In genomic region chr14:73102986-73103385, GRCm38 (mm10) we compare ENCODE assay signal across 16 mouse cellular contexts. TPM values are rescaled to one million over a fixed set of nuclear protein-coding genes. Genes with fewer than 3 reads are reported as not detected.
DNase-seq lines count a peak whose midpoint lies in the region; ATAC-seq lines count a peak whose summit lies in the region.
"Not testable (repeated sequence)": the region's sequence is repeated elsewhere in the genome, so short reads cannot be mapped to it uniquely, and the experiment has no call there.
"Had no signal": no experiment of that assay in that cellular context is flagged by ENCODE, and none has a peak within 500 bp of the region (broad histone marks: within the 10 kb centered on the region; RNA-seq: fewer than 3 reads in every experiment).

No protein-coding gene starts in this region.

- 16% methylated on average over 4 of the region's 4 CpGs for WGBS in intestine, embryonic 14.5 days
- 18% methylated on average over 4 of the region's 4 CpGs for WGBS in intestine, embryonic 16.5 days
- WGBS in limb, embryonic 12.5 days = 11% methylated on average over 4 of the region's 4 CpGs
- 9% methylated on average over 4 of the region's 4 CpGs for WGBS in neural tube, embryonic 12.5 days
- 11% methylated on average over 4 of the region's 4 CpGs for WGBS in neural tube, embryonic 15.5 days

- not testable (repeated sequence) for ATAC-seq in intestine, embryonic 14.5 days (replicated peaks; ENCODE audit: low FRiP score, low TSS enrichment, low read depth); intestine, embryonic 16.5 days; limb, embryonic 12.5 days (ENCODE audit: insufficient number of reproducible peaks, insufficient read depth, low FRiP score, low TSS enrichment, low read depth); neural tube, embryonic 12.5 days (ENCODE audit: low FRiP score, low read depth); neural tube, embryonic 15.5 days (ENCODE audit: low FRiP score)

- not testable (repeated sequence) for H3K9ac ChIP-seq in intestine, embryonic 14.5 days (ENCODE audit: low read length); limb, embryonic 12.5 days (replicated peaks); neural tube, embryonic 12.5 days; neural tube, embryonic 15.5 days (replicated peaks)
- H3K9ac ChIP-seq in intestine, embryonic 16.5 days (ENCODE audit: low read depth, low read length) = peak overlapping the region; percentile 7; the same call in 1 of the 2 replicates

- not testable (repeated sequence) for H3K27ac ChIP-seq in intestine, embryonic 14.5 days (ENCODE audit: low read depth); intestine, embryonic 16.5 days (ENCODE audit: low read length); limb, embryonic 12.5 days; neural tube, embryonic 12.5 days; neural tube, embryonic 15.5 days (replicated peaks)

- peak overlapping the region; percentile 24; the same call in 1 of the 2 replicates for H3K4me2 ChIP-seq in intestine, embryonic 14.5 days (ENCODE audit: low read length)
- peak overlapping the region; percentile 32 for H3K4me2 ChIP-seq in intestine, embryonic 16.5 days (ENCODE audit: low read depth, low read length)
- peak overlapping the region; percentile 21; the same call in 1 of the 2 replicates for H3K4me2 ChIP-seq in limb, embryonic 12.5 days
- peak overlapping the region; percentile 24; the same call in 1 of the 2 replicates for H3K4me2 ChIP-seq in neural tube, embryonic 12.5 days (replicated peaks)
- H3K4me2 ChIP-seq in neural tube, embryonic 15.5 days = peak overlapping the region; percentile 34

- not testable (repeated sequence) for H3K27me3 ChIP-seq in intestine, embryonic 14.5 days (replicated peaks; ENCODE audit: control insufficient read depth, insufficient read depth, low read length); intestine, embryonic 16.5 days (replicated peaks; ENCODE audit: control insufficient read depth, insufficient read depth, low read length); neural tube, embryonic 12.5 days (replicated peaks); neural tube, embryonic 15.5 days (replicated peaks)
- peaks cover 59% of the 10 kb centered on the region for H3K27me3 ChIP-seq in limb, embryonic 12.5 days

- not testable (repeated sequence) for H3K36me3 ChIP-seq in intestine, embryonic 14.5 days (ENCODE audit: control insufficient read depth, insufficient read depth, low read length); intestine, embryonic 16.5 days (ENCODE audit: control insufficient read depth, insufficient read depth, low read length); limb, embryonic 12.5 days; neural tube, embryonic 12.5 days; neural tube, embryonic 15.5 days

- H3K9me3 ChIP-seq in intestine, embryonic 14.5 days (ENCODE audit: control insufficient read depth, low read length); intestine, embryonic 16.5 days (ENCODE audit: control insufficient read depth, low read length); limb, embryonic 12.5 days; neural tube, embryonic 12.5 days; neural tube, embryonic 15.5 days (replicated peaks): not testable (repeated sequence)

- DNase-seq in R1 (ENCODE audit: low read depth, low spot score) (peak; percentile 58), ZHBTc4 (ENCODE audit: low read depth, low spot score) (peak; percentile 14)
- DNase-seq in intestine, embryonic 14.5 days (ENCODE audit: low spot score) = not testable (repeated sequence)

- not testable (repeated sequence) for H3K4me3 ChIP-seq in intestine, embryonic 14.5 days (ENCODE audit: low read depth, low read length); limb, embryonic 12.5 days (replicated peaks); neural tube, embryonic 12.5 days; neural tube, embryonic 15.5 days (replicated peaks)
- H3K4me3 ChIP-seq in intestine, embryonic 16.5 days (ENCODE audit: low read length) = peak overlapping the region; percentile 30

- H3K4me1 ChIP-seq in intestine, embryonic 14.5 days (replicated peaks; ENCODE audit: control insufficient read depth, insufficient read depth, low read length); intestine, embryonic 16.5 days (ENCODE audit: control insufficient read depth, insufficient read depth, low read length); limb, embryonic 12.5 days (replicated peaks); neural tube, embryonic 15.5 days: not testable (repeated sequence)
- 0 out of 2 replicates have a peak, but pooled peaks cover 13% of the 10 kb centered on the region for H3K4me1 ChIP-seq in neural tube, embryonic 12.5 days

RNA-seq across cellular contexts. Expression of gene Rcbtb2, which starts 19.9 kb away (rescaled TPM):
- 89.3 and 105 TPM in 2 replicates for polyA plus RNA-seq in intestine, embryonic 14.5 days (2014; fragmentation: Nextera tagmentation; extraction: Ambion mirVana)
- polyA plus RNA-seq in intestine, embryonic 16.5 days (2015; fragmentation: Nextera tagmentation; extraction: Ambion mirVana) = 55.5 and 62.2 TPM in 2 replicates
- polyA plus RNA-seq in limb, embryonic 12.5 days (2016; fragmentation: Nextera tagmentation; extraction: Ambion mirVana) = 172 and 185 TPM in 2 replicates
- polyA plus RNA-seq in neural tube, embryonic 12.5 days (2016; fragmentation: Nextera tagmentation; extraction: Ambion mirVana) = 109 and 118 TPM in 2 replicates
- 56.8 and 63.3 TPM in 2 replicates for polyA plus RNA-seq in neural tube, embryonic 15.5 days (2015; fragmentation: Nextera tagmentation; extraction: Ambion mirVana)

RNA-seq across cellular contexts. Expression of gene Cysltr2, which starts 54.1 kb away (rescaled TPM):
- polyA plus RNA-seq in intestine, embryonic 14.5 days (2014; fragmentation: Nextera tagmentation; extraction: Ambion mirVana) = 0.27 TPM in 1 of 2 replicates, not detected in the other
- 0.16 and 0.20 TPM in 2 replicates for polyA plus RNA-seq in intestine, embryonic 16.5 days (2015; fragmentation: Nextera tagmentation; extraction: Ambion mirVana)
- polyA plus RNA-seq in limb, embryonic 12.5 days (2016; fragmentation: Nextera tagmentation; extraction: Ambion mirVana) = not detected in 2 replicates
- not detected in 2 replicates for polyA plus RNA-seq in neural tube, embryonic 12.5 days (2016; fragmentation: Nextera tagmentation; extraction: Ambion mirVana)
- 0.28 and 2.3 TPM in 2 replicates for polyA plus RNA-seq in neural tube, embryonic 15.5 days (2015; fragmentation: Nextera tagmentation; extraction: Ambion mirVana)
- polyA plus RNA-seq: C2C12; embryonic facial prominence, embryonic 11.5 days; embryonic facial prominence, embryonic 13.5 days; embryonic facial prominence, embryonic 15.5 days; erythroblast, embryonic 14.5 days; forebrain, embryonic 10.5 days; forebrain, embryonic 12.5 days; G1E; Patski had no signal
